Mouse (Mus musculus) CH12.LX (cell line): ENCODE data around the gene Lypd4. TPM values are rescaled to one million over a fixed set of nuclear protein-coding genes. Genes with fewer than 3 reads are reported as not detected.

Experiments
- DNase-seq: peaks from one replicate; pipeline ENCODE4 v3.0.0-alpha.2; 2013; ENCODE audit errors: extremely low read depth
- H3K27ac ChIP-seq: 2 replicates; pipeline ENCODE4 v1.5.1; 2012; ENCODE audit warnings: low read depth, mild to moderate bottlenecking, control low read depth, moderate library complexity; ENCODE audit not compliant: insufficient read depth
- H3K27me3 ChIP-seq: replicated peaks from 2 replicates; pipeline ENCODE3; 2012; ENCODE audit warnings: inconsistent platforms
- H3K36me3 ChIP-seq, 2 experiments: replicated peaks in 1 of 2; 2 replicates each; pipeline versions ENCODE3 to v1.6.1; 2012; ENCODE audit warnings: inconsistent platforms in 1 of 2, low read length in 1 of 2, mild to moderate bottlenecking in 1 of 2, mixed read lengths in 1 of 2, moderate library complexity in 1 of 2; ENCODE audit not compliant: control insufficient read depth in 1 of 2, insufficient read depth in 1 of 2
- H3K4me1 ChIP-seq, 2 experiments: 2 replicates each; pipeline ENCODE4 v1.6.1; 2012; ENCODE audit warnings: inconsistent platforms in 1 of 2, moderate library complexity in 1 of 2; ENCODE audit not compliant: insufficient read depth in 2 of 2, control insufficient read depth in 1 of 2
- H3K4me2 ChIP-seq: 2 replicates; pipeline ENCODE4 v1.6.1; 2012; ENCODE audit warnings: low read depth, mild to moderate bottlenecking, control low read depth; ENCODE audit not compliant: poor library complexity, insufficient read depth, severe bottlenecking
- H3K4me3 ChIP-seq, 3 experiments: fragments of 150-350 bp in 1 of 3; sonication (generic) in 1 of 3; replicated peaks in 1 of 3; 2 replicates each; pipeline versions ENCODE3 to v1.5.1; 2011 to 2012; ENCODE audit warnings: low read depth in 2 of 3, low read length in 2 of 3, mild to moderate bottlenecking in 2 of 3, moderate library complexity in 2 of 3, control low read depth in 1 of 3, improper control_type of control experiment in 1 of 3, inconsistent platforms in 1 of 3, mixed read lengths in 1 of 3; ENCODE audit not compliant: poor library complexity in 1 of 3
- H3K79me2 ChIP-seq: replicated peaks from 2 replicates; pipeline ENCODE4 v1.6.1; 2012; ENCODE audit warnings: mild to moderate bottlenecking, moderate library complexity; ENCODE audit not compliant: control insufficient read depth, poor library complexity, insufficient read depth, severe bottlenecking; ENCODE audit errors: extremely low read depth
- H3K9ac ChIP-seq: 2 replicates; pipeline ENCODE4 v1.6.1; 2012; ENCODE audit warnings: low read depth, mild to moderate bottlenecking, control low read depth, moderate library complexity; ENCODE audit not compliant: insufficient read depth
- H3K9me3 ChIP-seq: replicated peaks from 2 replicates; pipeline ENCODE3; 2012; ENCODE audit warnings: low read length, inconsistent platforms, mixed read lengths
- BHLHE40 ChIP-seq: IDR thresholded peaks from 2 replicates; pipeline ENCODE4 v1.6.1; 2011; ENCODE audit warnings: mild to moderate bottlenecking, low read depth, low read length, improper control_type of control experiment
- CHD2 ChIP-seq: IDR thresholded peaks from 2 replicates; pipeline ENCODE4 v1.6.1; 2011; ENCODE audit warnings: low read length, improper control_type of control experiment
- EP300 ChIP-seq: IDR thresholded peaks from 2 replicates; pipeline ENCODE4 v1.6.1; 2011; ENCODE audit warnings: low read length, improper control_type of control experiment
- ETS1 ChIP-seq: conservative IDR thresholded peaks from 2 replicates; pipeline ENCODE4 v1.6.1; 2012; ENCODE audit warnings: low read depth, mild to moderate bottlenecking, inconsistent platforms, low read length, improper control_type of control experiment, moderate library complexity
- GABPA ChIP-seq: IDR thresholded peaks from 2 replicates; pipeline ENCODE4 v1.6.1; 2012; ENCODE audit warnings: low read depth, low read length, improper control_type of control experiment, inconsistent platforms; ENCODE audit not compliant: insufficient replicate concordance
- HCFC1 ChIP-seq: IDR thresholded peaks from 2 replicates; pipeline ENCODE4 v1.6.1; 2012; ENCODE audit warnings: low read depth, mild to moderate bottlenecking, inconsistent platforms, low read length, improper control_type of control experiment
- IRF4 ChIP-seq: IDR thresholded peaks from 2 replicates; pipeline ENCODE4 v1.6.1; 2014; ENCODE audit warnings: low read depth, mild to moderate bottlenecking, inconsistent platforms, low read length, improper control_type of control experiment
- JUND ChIP-seq: conservative IDR thresholded peaks from 2 replicates; pipeline ENCODE4 v1.6.1; 2011; ENCODE audit warnings: low read depth, low read length, improper control_type of control experiment
- KAT2A ChIP-seq: IDR thresholded peaks from 2 replicates; pipeline ENCODE4 v1.6.1; 2012; ENCODE audit warnings: low read length, improper control_type of control experiment, inconsistent platforms; ENCODE audit not compliant: insufficient replicate concordance
- MAX ChIP-seq: IDR thresholded peaks from 2 replicates; pipeline ENCODE4 v1.6.1; 2011; ENCODE audit warnings: low read length, improper control_type of control experiment
- MXI1 ChIP-seq: IDR thresholded peaks from 2 replicates; pipeline ENCODE4 v1.6.1; 2011; ENCODE audit warnings: mild to moderate bottlenecking, low read depth, low read length, improper control_type of control experiment
- MYC ChIP-seq: IDR thresholded peaks from 2 replicates; pipeline ENCODE4 v1.6.1; 2011; ENCODE audit warnings: low read depth, mild to moderate bottlenecking, improper control_type of control experiment, low read length
- NELFE ChIP-seq: IDR thresholded peaks from 2 replicates; pipeline ENCODE4 v1.6.1; 2011; ENCODE audit warnings: low read depth, low read length, improper control_type of control experiment
- NRF1 ChIP-seq: IDR thresholded peaks from 2 replicates; pipeline ENCODE4 v1.6.1; 2014; ENCODE audit warnings: low read depth, mild to moderate bottlenecking, inconsistent platforms, low read length, improper control_type of control experiment, moderate library complexity
- PAX5 ChIP-seq: IDR thresholded peaks from 2 replicates; pipeline ENCODE4 v1.6.1; 2012; ENCODE audit warnings: low read length, inconsistent platforms, mixed read lengths
- POLR2A ChIP-seq: IDR thresholded peaks from 2 replicates; pipeline ENCODE4 v1.6.1; 2011; ENCODE audit warnings: low read depth, mild to moderate bottlenecking, improper control_type of control experiment, low read length
- POLR2AphosphoS2 ChIP-seq: IDR thresholded peaks from 2 replicates; pipeline ENCODE4 v1.6.1; 2011; ENCODE audit warnings: low read depth, low read length, improper control_type of control experiment
- RAD21 ChIP-seq: IDR thresholded peaks from 2 replicates; pipeline ENCODE4 v1.6.1; 2011; ENCODE audit warnings: low read depth, mild to moderate bottlenecking, low read length, improper control_type of control experiment, moderate library complexity
- RCOR1 ChIP-seq: conservative IDR thresholded peaks from 2 replicates; pipeline ENCODE4 v1.6.1; 2012; ENCODE audit warnings: low read depth, mild to moderate bottlenecking, inconsistent platforms, low read length, improper control_type of control experiment
- SIN3A ChIP-seq: IDR thresholded peaks from 2 replicates; pipeline ENCODE4 v1.6.1; 2012; ENCODE audit warnings: low read length, improper control_type of control experiment, inconsistent platforms
- SMC3 ChIP-seq: IDR thresholded peaks from 2 replicates; pipeline ENCODE4 v1.6.1; 2011; ENCODE audit warnings: low read depth, low read length, improper control_type of control experiment
- TBP ChIP-seq: conservative IDR thresholded peaks from 2 replicates; pipeline ENCODE4 v1.6.1; 2011; ENCODE audit warnings: low read depth, low read length, improper control_type of control experiment
- TCF12 ChIP-seq: IDR thresholded peaks from 2 replicates; pipeline ENCODE4 v1.6.1; 2014; ENCODE audit warnings: low read depth, mild to moderate bottlenecking, inconsistent platforms, low read length, improper control_type of control experiment
- USF1 ChIP-seq: IDR thresholded peaks from 2 replicates; pipeline ENCODE4 v1.6.1; 2014; ENCODE audit warnings: low read depth, mild to moderate bottlenecking, inconsistent platforms, low read length, improper control_type of control experiment
- USF2 ChIP-seq: conservative IDR thresholded peaks from 2 replicates; pipeline ENCODE4 v1.6.1; 2011; ENCODE audit warnings: low read depth, low read length, improper control_type of control experiment
- ZC3H11A ChIP-seq: IDR thresholded peaks from 2 replicates; pipeline ENCODE4 v1.6.1; 2012; ENCODE audit warnings: low read depth, mild to moderate bottlenecking, inconsistent platforms, low read length, improper control_type of control experiment
- ZMIZ1 ChIP-seq: IDR thresholded peaks from 2 replicates; pipeline ENCODE4 v1.6.1; 2012; ENCODE audit warnings: low read depth, mild to moderate bottlenecking, inconsistent platforms, low read length, improper control_type of control experiment
- dilution Hi-C: fragments of 300-500 bp; cut with MboI; formaldehyde crosslinking; loops from 2 replicates; pipeline ENCODE4 v1.14.3; 2020; ENCODE audit warnings: low sequenced_read_pairs; ENCODE audit not compliant: extremely low pct_unique_long_range_greater_than_20kb, extremely low pct_ligation_motif_present
- in situ Hi-C: fragments of 300-500 bp; cut with MboI; formaldehyde crosslinking; loops from 3 replicates; pipeline ENCODE4 v1.14.3; 2019; ENCODE audit warnings: low sequenced_read_pairs, low pct_ligation_motif_present, low pct_unique_long_range_greater_than_20kb, mixed read lengths
- polyA plus RNA-seq: library from polyadenylated mRNA; unstranded; fragments of >175 nt; gene quantifications from 2 replicates; pipeline ENCODE4 v1.2.1, GENCODE M21; 2012; ENCODE audit warnings: low read depth; ENCODE audit not compliant: insufficient read length
- total RNA-seq, 2 experiments: library from RNA; depleted of rRNA; stranded (reverse); fragments of 300-350 nt in 1 of 2; fragments of >200 nt in 1 of 2; gene quantifications; 2 replicates each; pipeline ENCODE4 v1.2.3; 2012 to 2014

Lypd4 gene
- total and polyA plus RNA-seq, 3 experiments: not detected

GRCm38 (mm10) chr7:24902630-24903443, 33.1 kb upstream of the Lypd4 start, which contains the start of gene Arhgef1 (continued):
- no peak for TF ChIP-seq PAX5
- TF ChIP-seq ETS1: no peak
- TF ChIP-seq TBP: no peak
- TF ChIP-seq USF2: no peak
- no peak for TF ChIP-seq ZC3H11A
- no peak for TF ChIP-seq KAT2A
- peak; percentile 47; the same call in 1 of the 2 replicates for TF ChIP-seq POLR2A
- 0 out of 2 replicates have a peak, but pooled peaks have one; percentile 11 for TF ChIP-seq BHLHE40
- TF ChIP-seq ZMIZ1: peak; percentile 61; the same call in 1 of the 2 replicates
- TF ChIP-seq HCFC1: 0 out of 2 replicates have a peak, but pooled peaks have one; percentile 8

GRCm38 (mm10) chr7:24902264-24902629, 32.5 kb upstream of the Lypd4 start:
- in situ Hi-C loops: loop anchor here (10.0 kb wide), 1 partner anchor 47 kb away; no protein-coding TSS in a partner anchor
- peaks cover 43% of the 10 kb centered on the region for H3K79me2 ChIP-seq
- DNase-seq: no peak
- H3K36me3 ChIP-seq: peaks cover 25 to 46% of the 10 kb centered on the region in 2 experiments
- H3K27ac ChIP-seq: peak overlapping the region; percentile 97
- peaks cover 21 to 47% of the 10 kb centered on the region in 2 experiments for H3K4me1 ChIP-seq
- peak overlapping the region; percentile 63 for H3K4me2 ChIP-seq
- H3K9ac ChIP-seq: peak overlapping the region; percentile 98
- TF ChIP-seq USF1 (no peak), MXI1 (no peak), SIN3A (no peak; the same call in 1 of the 2 replicates), NELFE (no peak), KAT2A (0 out of 2 replicates have a peak, but pooled peaks have one; percentile 46)
- TF ChIP-seq, all 38 proteins: peak for 1
- no peaks in the 10 kb centered on the region for H3K27me3 ChIP-seq
- dilution Hi-C loops: no loop called here
- H3K9me3 ChIP-seq: no peaks in the 10 kb centered on the region
- H3K4me3 ChIP-seq: peak overlapping the region; percentile 40 to 77 (median 75)

GRCm38 (mm10) chr7:24901842-24902241, 32.1 kb upstream of the Lypd4 start:
- in situ Hi-C loops (loop anchor here (10.0 kb wide), 1 partner anchor 47 kb away; no protein-coding TSS in a partner anchor), dilution Hi-C loops (no loop called here)
- Histone ChIP-seq H3K27ac (peak overlapping the region; percentile 97), H3K9me3 (no peaks in the 10 kb centered on the region), H3K4me1 (peaks cover 18 to 43% of the 10 kb centered on the region in 2 experiments), H3K4me2 (peak overlapping the region; percentile 63), H3K79me2 (peaks cover 39% of the 10 kb centered on the region), H3K4me3 (peak overlapping the region in 1 of 3 experiments; percentile 77), H3K27me3 (no peaks in the 10 kb centered on the region), H3K9ac (peak overlapping the region; percentile 98), H3K36me3 (peaks cover 23 to 42% of the 10 kb centered on the region in 2 experiments)
- DNase-seq: peak; percentile 88
- no peak for TF ChIP-seq NELFE
- peak; percentile 40; the same call in 1 of the 2 replicates for TF ChIP-seq SIN3A
- no peak for TF ChIP-seq POLR2AphosphoS2
- TF ChIP-seq MYC: no peak; the same call in 1 of the 2 replicates
- no peak for TF ChIP-seq GABPA
- TF ChIP-seq JUND: no peak
- no peak for TF ChIP-seq USF2
- TF ChIP-seq ETS1: no peak; the same call in none of the 2 replicates
- TF ChIP-seq KAT2A: no peak
- no peak for TF ChIP-seq MAX
- TF ChIP-seq MXI1: no peak; the same call in 1 of the 2 replicates
- TF ChIP-seq EP300: 0 out of 2 replicates have a peak, but pooled peaks have one; percentile 10
- no peak for TF ChIP-seq RCOR1
- TF ChIP-seq SMC3: no peak
- peak; percentile 83 for TF ChIP-seq CHD2
- no peak for TF ChIP-seq NRF1
- TF ChIP-seq TCF12: no peak
- no peak for TF ChIP-seq POLR2A
- TF ChIP-seq USF1: no peak
- TF ChIP-seq IRF4: peak; percentile 36
- TF ChIP-seq RAD21: no peak
